Mouse (Mus musculus) heart, embryonic 15.5 days (tissue): ENCODE data around the gene Gm9733. TPM values are rescaled to one million over a fixed set of nuclear protein-coding genes. Genes with fewer than 3 reads are reported as not detected.

Experiments used
- polyA plus RNA-seq: library from polyadenylated mRNA; unstranded; fragments of >200 nt; fragmentation: Nextera tagmentation; extraction: Ambion mirVana; gene quantifications from 2 replicates; pipeline ENCODE4 v1.2.1, GENCODE M21; 2015

Gm9733 gene
- polyA plus RNA-seq, 1 experiment from 2014 or later, result not detected

Other genes starting within 250 kb of the Gm9733 start
- not detected in 2 replicates for gene Sirpb1a, start 94.2 kb upstream of the Gm9733 start, polyA plus RNA-seq
- 0.32 TPM in 1 of 2 replicates, not detected in the other for gene Sirpb1b, start 242.8 kb upstream of the Gm9733 start, polyA plus RNA-seq